Mouse (Mus musculus): Measurements from ENCODE around the gene Cyp46a1.

Cyp46a1 gene

DNA sequence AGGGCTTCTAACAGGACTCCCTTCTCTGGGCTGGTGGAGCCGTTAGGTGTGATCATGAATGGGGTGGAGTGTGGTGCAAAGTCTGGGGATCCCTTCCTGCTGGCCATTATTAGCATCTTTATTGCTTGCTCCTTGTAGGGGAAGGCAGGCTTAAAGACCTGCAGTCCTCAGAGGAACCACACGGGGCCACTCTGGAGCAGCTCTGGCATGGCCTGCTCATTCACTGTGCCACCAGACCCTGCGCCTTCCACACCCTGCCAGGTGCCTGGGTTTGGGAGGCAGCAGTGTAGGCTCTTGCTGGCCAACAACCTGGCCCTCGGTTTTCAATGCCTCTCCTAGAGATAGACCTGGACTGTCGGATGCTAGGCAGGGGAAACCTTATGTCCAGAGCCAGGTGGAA lies 29.6 kb downstream of the Cyp46a1 start:
- DNase-seq (ENCODE audit: low spot score) = peak; percentile 73

DNA sequence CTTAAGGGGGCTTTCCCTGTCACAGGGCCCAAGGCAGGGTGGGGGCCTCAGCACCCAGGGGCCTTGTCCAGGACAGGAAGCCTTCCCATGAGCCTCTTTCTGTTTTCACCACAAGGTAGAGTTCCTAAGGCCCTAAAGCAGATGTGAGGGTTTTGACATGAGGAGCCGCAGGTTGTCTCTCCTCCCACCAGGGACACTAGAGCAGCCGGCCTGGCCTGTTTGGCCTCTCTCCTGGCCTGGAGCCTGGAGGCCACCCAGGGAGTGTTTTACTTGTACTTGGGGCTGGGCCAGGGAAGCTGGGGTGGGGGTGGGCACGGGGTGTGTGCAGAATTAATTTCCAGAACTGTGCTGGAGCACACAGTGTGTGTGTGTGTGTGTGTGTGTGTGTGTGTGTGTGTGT lies 31.2 kb downstream of the Cyp46a1 start:
- peak; percentile 55 for DNase-seq (ENCODE audit: low spot score)

GRCm38 (mm10) chr12:108365868-108366267 lies 31.7 kb downstream of the Cyp46a1 start:
- DNase-seq (ENCODE audit: low spot score) = no peak

DNA sequence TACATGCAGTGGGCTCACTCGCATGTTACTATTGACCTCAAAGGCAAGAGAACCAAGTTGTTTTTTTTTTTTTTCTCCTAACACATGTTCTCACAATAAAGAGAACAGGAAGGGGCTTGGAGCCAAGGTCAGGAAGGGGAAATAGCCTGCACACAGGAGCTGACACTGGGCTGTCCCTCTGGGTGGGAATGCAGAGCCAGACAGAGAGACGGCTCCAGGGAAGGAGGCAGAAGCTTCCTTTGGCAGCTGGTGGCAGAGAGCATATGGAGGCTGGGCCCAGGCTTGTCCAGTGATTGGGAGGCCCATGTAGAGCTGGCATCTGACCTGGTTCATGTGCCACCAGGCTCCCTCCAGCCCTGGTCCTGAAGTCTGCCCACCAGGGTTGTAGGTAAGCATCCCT lies 33.7 kb downstream of the Cyp46a1 start:
- no peak for DNase-seq (ENCODE audit: low spot score)

DNA sequence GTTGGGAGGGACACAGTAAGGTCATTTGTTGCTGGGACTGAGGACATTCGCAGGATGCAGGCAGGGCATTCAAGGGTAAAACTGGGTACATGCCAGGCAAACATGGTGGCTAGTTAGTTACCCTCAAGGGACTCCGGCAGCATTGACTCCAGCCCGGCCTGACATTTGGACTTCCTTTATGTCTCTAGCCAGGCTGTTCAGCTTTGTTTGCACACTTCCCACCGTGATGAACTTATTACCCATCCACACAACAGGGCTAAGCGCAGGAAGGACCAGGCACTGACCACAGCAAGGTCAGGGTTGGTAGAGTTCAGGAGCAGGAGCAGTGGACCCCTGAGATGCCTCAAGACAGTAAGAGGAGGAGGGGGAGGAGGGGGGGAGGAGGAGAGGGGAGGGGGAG lies 34.7 kb downstream of the Cyp46a1 start:
- DNase-seq (ENCODE audit: low spot score) = no peak

GRCm38 (mm10) chr12:108370596-108371428 lies 36.6 kb downstream of the Cyp46a1 start, which contains the start of gene Eml1:
Eml1 (plus strand) TSS chr12:108370957.
- no peak for DNase-seq (ENCODE audit: low spot score)

- no peak for DNase-seq (ENCODE audit: low spot score)
Measured at GRCm38 (mm10) chr12:108371429-108371765, 37.2 kb downstream of the Cyp46a1 start.

DNA sequence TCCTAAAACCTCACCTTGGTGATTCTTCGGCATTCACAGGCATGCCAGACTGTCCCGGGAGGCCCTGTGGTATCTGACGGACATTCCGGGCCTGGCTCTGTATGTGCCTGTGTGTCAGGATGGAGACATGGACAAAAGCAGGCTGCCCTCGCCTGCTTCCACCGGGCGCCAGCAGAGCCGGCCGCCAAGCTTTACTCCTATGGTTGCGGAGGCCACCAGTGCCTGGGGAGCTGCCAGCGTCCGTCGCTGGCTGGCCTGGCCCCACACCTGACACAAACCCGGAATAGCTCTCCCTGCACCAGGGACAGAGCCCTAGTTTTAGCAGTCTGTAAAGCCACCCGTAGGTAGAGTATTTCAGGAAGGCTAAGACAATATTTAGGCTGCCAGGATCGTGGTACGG lies 38.1 kb downstream of the Cyp46a1 start:
- no peak for DNase-seq (ENCODE audit: low spot score)

GRCm38 (mm10) chr12:108373611-108374010 lies 39.4 kb downstream of the Cyp46a1 start:
- DNase-seq (ENCODE audit: low spot score) = no peak

DNA sequence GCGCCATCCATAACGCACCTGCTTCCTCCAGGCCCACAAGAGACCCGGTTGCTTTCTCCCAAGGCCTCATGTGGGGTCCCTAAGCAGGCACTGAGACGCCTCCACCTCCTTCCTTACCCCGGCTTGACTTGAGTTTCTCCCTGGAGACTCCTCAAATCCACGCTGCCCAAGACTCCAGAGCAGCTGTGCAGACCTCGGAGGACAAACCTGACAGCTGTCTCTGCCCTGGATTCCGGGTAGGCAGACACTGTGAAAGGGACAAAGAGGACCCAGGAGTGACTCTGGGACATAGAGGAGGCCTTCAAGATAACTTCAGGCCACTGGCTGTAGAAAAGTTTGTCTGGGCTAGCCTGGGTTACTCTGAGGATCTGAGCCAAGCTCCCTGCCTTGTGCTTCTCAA lies 40.5 kb downstream of the Cyp46a1 start:
- no peak for DNase-seq (ENCODE audit: low spot score)

GRCm38 (mm10) chr12:108378379-108379133 lies 44.4 kb downstream of the Cyp46a1 start:
- no peak for DNase-seq (ENCODE audit: low spot score)

GRCm38 (mm10) chr12:108386476-108387232 lies 52.5 kb downstream of the Cyp46a1 start:
- DNase-seq (ENCODE audit: low spot score) = no peak

DNA sequence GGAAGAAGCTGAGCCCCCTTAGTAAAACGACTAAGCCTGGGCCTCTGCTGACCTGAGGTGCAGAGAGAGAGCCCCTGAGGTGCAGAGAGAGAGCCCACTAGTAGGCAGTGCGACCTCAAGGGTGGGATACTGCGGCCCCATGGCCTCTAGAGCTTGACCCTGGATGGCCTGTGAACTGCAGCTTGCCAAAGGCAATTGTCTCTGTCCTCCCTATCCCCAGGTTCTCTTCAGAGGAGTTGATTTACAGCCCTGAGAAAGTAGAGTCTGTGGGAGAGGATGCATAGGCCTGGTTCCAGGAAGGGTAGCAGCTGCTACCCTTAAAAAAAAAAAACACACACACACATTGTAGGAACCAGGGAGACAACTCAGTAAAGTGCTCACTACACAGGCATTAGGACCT lies 55.5 kb downstream of the Cyp46a1 start:
- no peak for DNase-seq (ENCODE audit: low spot score)

DNA sequence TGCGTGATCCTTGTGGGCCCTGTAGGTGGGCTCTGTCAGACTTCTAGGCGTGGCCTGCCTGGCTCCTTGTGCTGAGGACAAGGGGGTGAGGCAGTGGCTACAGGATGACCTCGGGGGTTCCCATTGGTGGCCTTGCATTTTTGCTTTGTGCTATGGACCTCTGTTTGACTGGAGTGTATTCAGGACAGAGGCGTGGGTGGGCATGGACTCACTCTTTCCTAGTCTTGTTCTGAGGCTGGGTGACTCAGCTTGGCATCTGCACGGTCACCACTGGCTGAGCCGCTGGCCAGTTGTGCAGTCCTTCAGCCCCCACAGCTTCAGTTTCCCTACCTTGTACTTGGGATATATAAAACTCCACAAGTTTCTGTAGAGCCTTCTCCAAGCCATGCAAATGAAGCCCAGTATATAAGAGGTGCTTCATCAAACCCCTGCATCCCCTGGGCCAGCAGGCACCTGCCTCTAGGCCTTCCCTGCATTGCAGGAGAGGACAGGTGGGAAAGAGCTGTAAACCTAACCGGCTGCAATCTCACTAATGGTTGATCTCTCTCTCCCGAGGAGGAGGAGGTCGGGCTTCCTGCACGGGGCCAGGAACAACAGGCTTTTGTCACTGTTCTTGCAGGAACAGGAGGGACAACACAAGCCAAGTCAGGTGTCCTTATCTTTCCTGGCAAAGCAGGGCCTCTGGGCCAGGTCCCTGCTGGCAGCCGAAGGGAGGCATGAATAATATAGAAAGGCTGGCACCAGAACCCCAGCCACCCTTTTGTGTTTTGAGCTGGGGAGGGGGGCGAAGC lies 58.3 kb downstream of the Cyp46a1 start:
- no peak for DNase-seq (ENCODE audit: low spot score)

DNA sequence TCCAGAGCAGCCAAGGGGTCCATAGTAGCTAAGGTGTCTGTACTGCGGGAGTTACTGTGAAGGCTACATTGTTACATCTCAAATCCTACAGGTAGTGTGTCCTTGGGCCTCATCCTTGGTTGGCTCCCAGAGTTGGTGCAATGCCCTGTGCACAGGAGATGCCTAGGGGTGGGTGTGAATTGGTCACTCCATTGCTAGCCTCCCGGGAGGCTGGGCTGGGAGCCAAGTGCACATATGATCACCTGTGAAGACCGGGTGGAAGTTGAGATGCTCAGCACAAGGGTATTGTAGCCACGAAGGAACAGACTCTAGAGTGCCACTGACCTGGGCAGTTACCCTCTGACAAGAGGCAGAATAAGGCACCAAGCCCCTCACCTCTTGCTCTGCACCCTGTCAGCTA lies 58.9 kb downstream of the Cyp46a1 start:
- no peak for DNase-seq (ENCODE audit: low spot score)

DNA sequence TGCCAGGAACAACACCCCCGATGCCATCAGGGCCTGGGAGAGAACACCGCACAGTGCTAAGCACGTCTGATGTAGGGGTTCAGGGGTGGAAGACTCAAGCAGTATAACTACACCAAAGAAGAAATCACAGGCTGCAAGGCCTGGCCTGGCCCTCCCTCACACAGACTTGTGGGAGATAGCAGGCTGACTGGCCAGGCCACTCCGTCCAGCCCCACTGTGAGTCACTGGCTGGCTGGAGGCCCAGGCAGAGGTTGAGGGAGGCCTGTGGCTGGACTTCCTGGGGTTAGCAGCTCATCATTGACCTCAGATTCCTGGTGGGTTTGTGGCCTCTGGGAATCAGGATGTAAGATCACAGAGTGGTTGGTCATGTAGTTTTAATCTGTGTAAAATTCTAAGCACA lies 59.5 kb downstream of the Cyp46a1 start:
- DNase-seq (ENCODE audit: low spot score) = peak; percentile 73

GRCm38 (mm10) chr12:108394534-108395284 lies 60.5 kb downstream of the Cyp46a1 start:
- no peak for DNase-seq (ENCODE audit: low spot score)

- no peak for DNase-seq (ENCODE audit: low spot score)
Measured at GRCm38 (mm10) chr12:108395285-108395660, 61.1 kb downstream of the Cyp46a1 start.

DNA sequence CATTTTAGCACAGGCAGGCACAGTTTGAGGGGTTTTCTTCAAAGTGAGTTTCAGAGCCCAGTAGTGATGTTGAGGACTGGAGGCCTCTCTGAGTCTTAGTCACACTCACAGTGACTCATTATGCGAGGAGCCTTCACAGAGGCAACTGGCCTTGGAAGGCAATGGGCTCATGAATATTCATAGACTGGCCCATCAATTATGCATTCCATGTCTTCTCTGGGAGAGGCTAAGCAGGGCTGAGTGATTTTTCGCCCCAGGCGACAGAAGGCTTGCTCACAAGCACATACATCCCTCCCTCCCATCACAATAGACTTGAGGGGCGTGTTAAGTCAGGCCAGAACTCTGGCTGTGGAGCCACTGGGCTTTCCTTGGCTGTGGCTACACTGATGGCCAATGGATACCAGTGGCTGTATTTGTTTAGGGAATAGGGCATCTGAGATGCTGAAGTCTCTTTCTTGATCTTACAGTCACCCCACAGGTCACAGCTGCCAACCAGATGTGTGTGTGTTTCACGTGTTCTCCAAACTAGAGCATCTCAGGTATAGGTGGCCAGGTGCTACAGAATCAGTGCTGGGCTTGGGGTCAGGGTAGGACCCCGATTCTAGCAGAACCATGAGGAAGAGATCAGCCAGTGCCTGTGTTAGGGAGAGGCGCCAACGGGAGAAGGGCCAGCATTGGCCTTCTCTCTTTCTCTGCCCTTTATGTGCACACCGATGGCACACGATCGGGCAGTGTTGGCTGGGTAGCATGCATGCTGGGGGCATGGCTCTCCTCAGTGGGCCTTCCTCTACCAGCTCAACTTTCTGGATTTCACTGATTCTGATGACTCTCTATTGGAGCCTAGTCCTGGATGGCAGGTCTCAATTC lies 62.1 kb downstream of the Cyp46a1 start:
- DNase-seq (ENCODE audit: low spot score) = peak; percentile 24

GRCm38 (mm10) chr12:108398681-108399080 lies 64.5 kb downstream of the Cyp46a1 start:
- DNase-seq (ENCODE audit: low spot score) = no peak
